Mouse (Mus musculus): ENCODE data around the gene Numb.

DNA sequence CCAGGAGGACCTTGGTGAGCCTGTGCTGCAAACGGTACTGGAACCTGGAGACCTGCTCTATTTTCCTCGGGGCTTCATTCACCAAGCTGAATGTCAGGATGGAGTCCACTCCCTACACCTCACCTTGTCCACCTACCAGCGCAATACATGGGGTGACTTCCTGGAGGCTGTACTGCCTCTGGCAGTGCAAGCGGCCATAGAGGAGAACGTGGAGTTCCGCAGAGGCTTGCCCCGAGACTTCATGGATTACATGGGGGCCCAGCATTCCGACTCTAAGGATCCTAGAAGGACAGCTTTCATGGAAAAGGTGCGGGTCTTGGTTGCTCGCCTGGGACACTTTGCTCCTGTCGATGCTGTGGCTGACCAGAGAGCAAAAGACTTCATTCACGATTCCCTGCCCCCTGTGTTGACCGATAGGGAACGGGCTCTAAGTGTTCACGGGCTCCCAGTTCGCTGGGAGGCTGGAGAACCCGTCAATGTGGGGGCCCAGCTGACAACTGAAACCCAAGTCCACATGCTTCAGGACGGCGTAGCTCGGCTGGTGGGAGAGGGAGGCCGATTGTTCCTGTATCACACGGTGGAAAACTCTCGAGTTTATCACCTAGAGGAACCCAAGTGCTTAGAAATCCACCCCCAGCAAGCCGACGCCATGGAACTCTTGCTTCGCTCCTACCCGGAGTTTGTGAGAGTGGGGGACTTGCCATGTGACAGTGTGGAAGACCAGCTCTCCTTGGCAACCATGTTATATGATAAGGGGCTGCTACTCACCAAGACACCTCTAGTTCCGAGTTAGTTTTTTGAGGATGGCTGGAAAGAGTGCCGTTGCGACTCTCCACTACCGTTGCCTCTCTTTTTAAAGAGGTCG lies 30.2 kb upstream of the Numb start:
- TF ChIP-seq CTCF (IDR thresholded peaks at IDR 0.05; ENCODE audit: control insufficient read depth, insufficient read depth, insufficient replicate concordance, low read depth, low read length) (no peak), POLR2A (IDR thresholded peaks at IDR 0.05; ENCODE audit: control insufficient read depth, low read depth, low read length) (no peak)

Measured in testis, adult 2 months (tissue).